Mouse (Mus musculus) lung, adult 2 months (tissue): ENCODE results near the gene Tril.

Experiments used
- CTCF ChIP-seq: fragments of 200-500 bp; IDR thresholded peaks from 2 replicates; pipeline ENCODE4 v1.5.1; 2011; ENCODE audit warnings: mild to moderate bottlenecking, low read length, control low read depth; ENCODE audit not compliant: insufficient read depth
- POLR2A ChIP-seq: fragments of 200-500 bp; IDR thresholded peaks from 2 replicates; pipeline ENCODE4 v1.6.1; 2011; ENCODE audit warnings: low read depth, mild to moderate bottlenecking, control low read depth, low read length, borderline replicate concordance; ENCODE audit errors: extremely low read depth

DNA sequence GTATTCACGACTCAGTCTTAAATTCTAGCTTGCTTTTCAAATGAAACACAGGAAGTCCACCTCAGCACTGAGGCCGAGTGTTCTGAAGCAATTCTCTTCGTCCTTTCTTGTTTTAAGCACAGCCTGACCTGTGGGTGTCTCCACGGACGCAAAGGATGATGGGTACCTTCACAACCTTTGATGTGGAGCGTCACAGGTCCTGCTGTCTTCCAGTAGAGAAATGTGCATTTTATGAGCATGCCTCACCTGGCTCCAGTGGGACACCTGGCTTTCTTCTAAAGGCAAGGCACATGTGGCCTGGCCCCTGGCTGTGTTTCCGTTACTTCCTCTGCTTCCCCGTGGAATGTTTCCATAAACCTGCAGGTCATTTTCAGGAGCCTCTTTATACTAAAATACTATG, 54.9 kb downstream of the Tril start:
- TF ChIP-seq CTCF: no peak
- TF ChIP-seq POLR2A: no peak
